Mouse (Mus musculus) forebrain, embryonic 14.5 days (tissue): ENCODE measurements around the gene Arhgap9. TPM values are rescaled to one million over a fixed set of nuclear protein-coding genes. Genes with fewer than 3 reads are reported as not detected.

Experiments
- polyA plus RNA-seq: library from polyadenylated mRNA; unstranded; fragments of >200 nt; fragmentation: Nextera tagmentation; extraction: Ambion mirVana; gene quantifications from 2 replicates; pipeline ENCODE4 v1.2.1, GENCODE M21; 2014

The Arhgap9 gene
- polyA plus RNA-seq, 1 experiment from 2014 or later = 1.2 TPM

Other genes starting within 250 kb of the Arhgap9 start
- gene Agap2, start 246.7 kb upstream of the Arhgap9 start, polyA plus RNA-seq = 3.9 and 4.7 TPM in 2 replicates
- gene Os9, start 200.8 kb upstream of the Arhgap9 start, polyA plus RNA-seq = 53.0 and 66.3 TPM in 2 replicates
- gene B4galnt1, start 156.7 kb upstream of the Arhgap9 start, polyA plus RNA-seq = 30.7 and 46.8 TPM in 2 replicates
- 0.69 and 0.95 TPM in 2 replicates for gene Slc26a10, start 141.3 kb upstream of the Arhgap9 start, polyA plus RNA-seq
- gene Arhgef25, start 131.9 kb upstream of the Arhgap9 start, polyA plus RNA-seq = 21.4 and 22.9 TPM in 2 replicates
- gene Dtx3, start 126.2 kb upstream of the Arhgap9 start, polyA plus RNA-seq = 148 and 187 TPM in 2 replicates
- gene Pip4k2c, start 110.4 kb upstream of the Arhgap9 start, polyA plus RNA-seq = 15.3 and 17.4 TPM in 2 replicates
- gene Kif5a, start 58.6 kb upstream of the Arhgap9 start, polyA plus RNA-seq = 47.6 and 68.8 TPM in 2 replicates
- 286 and 300 TPM in 2 replicates for gene Dctn2, start 55.6 kb upstream of the Arhgap9 start, polyA plus RNA-seq
- gene Mbd6, start 32.9 kb upstream of the Arhgap9 start, polyA plus RNA-seq = 8.4 and 11.2 TPM in 2 replicates
- 124 and 135 TPM in 2 replicates for gene Mars, start 10.2 kb upstream of the Arhgap9 start, polyA plus RNA-seq
- gene Gli1, start 20.0 kb downstream of the Arhgap9 start, polyA plus RNA-seq = 0.55 and 1.0 TPM in 2 replicates
- not detected in 2 replicates for gene Inhbe, start 32.4 kb downstream of the Arhgap9 start, polyA plus RNA-seq
- gene Inhbc, start 48.5 kb downstream of the Arhgap9 start, polyA plus RNA-seq = not detected in 2 replicates
- 24.2 and 32.4 TPM in 2 replicates for gene R3hdm2, start 58.4 kb downstream of the Arhgap9 start, polyA plus RNA-seq
- gene Stac3, start 179.7 kb downstream of the Arhgap9 start, polyA plus RNA-seq = 0.41 TPM in 1 of 2 replicates, not detected in the other
- 12.5 and 17.2 TPM in 2 replicates for gene Ndufa4l2, start 193.0 kb downstream of the Arhgap9 start, polyA plus RNA-seq
- gene Shmt2, start 200.5 kb downstream of the Arhgap9 start, polyA plus RNA-seq = 53.1 and 65.1 TPM in 2 replicates
- gene Nxph4, start 212.6 kb downstream of the Arhgap9 start, polyA plus RNA-seq = 32.1 and 35.4 TPM in 2 replicates